Mouse (Mus musculus): ENCODE results near the gene Lrrc75a. TPM values are rescaled to one million over a fixed set of nuclear protein-coding genes. Genes with fewer than 3 reads are reported as not detected.

Gene Lrrc75a
- polyA plus RNA-seq (2015; fragmentation: Nextera tagmentation; extraction: Ambion mirVana), result 5.3 and 5.6 TPM in 2 replicates

- Histone ChIP-seq H3K36me3 (ENCODE audit: control insufficient read depth, insufficient read depth, low read length) (no peaks in the 10 kb centered on the region), H3K4me3 (replicated peaks; ENCODE audit: low read length) (peak within 1 kb of the TSS; percentile 70), H3K9ac (ENCODE audit: low read length) (peak within 1 kb of the TSS; percentile 85), H3K4me2 (ENCODE audit: low read depth, low read length) (peak within 1 kb of the TSS; percentile 83), H3K27ac (ENCODE audit: low read length) (peak within 1 kb of the TSS; percentile 90), H3K4me1 (ENCODE audit: control insufficient read depth, insufficient read depth, low read length) (peaks cover 40% of the 10 kb centered on the region), H3K27me3 (ENCODE audit: control insufficient read depth, insufficient read depth, low read length) (no peaks in the 10 kb centered on the region), H3K9me3 (replicated peaks; ENCODE audit: control insufficient read depth, low read length) (no peaks in the 10 kb centered on the region)
- ATAC-seq (ENCODE audit: insufficient read depth, low FRiP score), result peak; percentile 44
- under 1% methylated on average over 80 of the region's 86 CpGs for WGBS
Observed at GRCm38 (mm10) chr11:62647661-62648590, at the start of gene Lrrc75a. Lrrc75a (minus strand) TSS chr11:62648523.

DNA sequence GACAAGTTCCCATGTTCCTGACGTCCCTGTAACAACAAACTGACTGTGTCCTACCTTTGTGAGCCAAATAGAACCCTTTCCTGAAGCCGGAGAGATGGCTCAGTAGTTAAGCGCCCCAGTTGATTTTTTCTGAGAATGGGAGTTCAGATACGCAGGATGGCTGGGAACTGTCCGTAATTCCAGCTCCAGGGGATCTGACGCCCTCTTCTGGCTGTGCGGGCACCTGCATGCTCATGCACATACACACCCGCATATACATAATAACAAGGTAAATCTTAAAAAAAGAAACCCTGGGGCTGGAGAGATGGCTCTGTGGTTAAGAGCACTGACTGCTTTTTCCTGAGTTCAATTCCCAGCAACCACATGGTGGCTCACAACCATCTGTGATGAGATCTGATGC is 46.8 kb upstream of the Lrrc75a start:
- H3K27me3 ChIP-seq (ENCODE audit: control insufficient read depth, insufficient read depth, low read length), result no peaks in the 10 kb centered on the region
- ATAC-seq (ENCODE audit: insufficient read depth, low FRiP score), result no peak
- WGBS, result 92% methylated on average over 8 of the region's 8 CpGs

DNA sequence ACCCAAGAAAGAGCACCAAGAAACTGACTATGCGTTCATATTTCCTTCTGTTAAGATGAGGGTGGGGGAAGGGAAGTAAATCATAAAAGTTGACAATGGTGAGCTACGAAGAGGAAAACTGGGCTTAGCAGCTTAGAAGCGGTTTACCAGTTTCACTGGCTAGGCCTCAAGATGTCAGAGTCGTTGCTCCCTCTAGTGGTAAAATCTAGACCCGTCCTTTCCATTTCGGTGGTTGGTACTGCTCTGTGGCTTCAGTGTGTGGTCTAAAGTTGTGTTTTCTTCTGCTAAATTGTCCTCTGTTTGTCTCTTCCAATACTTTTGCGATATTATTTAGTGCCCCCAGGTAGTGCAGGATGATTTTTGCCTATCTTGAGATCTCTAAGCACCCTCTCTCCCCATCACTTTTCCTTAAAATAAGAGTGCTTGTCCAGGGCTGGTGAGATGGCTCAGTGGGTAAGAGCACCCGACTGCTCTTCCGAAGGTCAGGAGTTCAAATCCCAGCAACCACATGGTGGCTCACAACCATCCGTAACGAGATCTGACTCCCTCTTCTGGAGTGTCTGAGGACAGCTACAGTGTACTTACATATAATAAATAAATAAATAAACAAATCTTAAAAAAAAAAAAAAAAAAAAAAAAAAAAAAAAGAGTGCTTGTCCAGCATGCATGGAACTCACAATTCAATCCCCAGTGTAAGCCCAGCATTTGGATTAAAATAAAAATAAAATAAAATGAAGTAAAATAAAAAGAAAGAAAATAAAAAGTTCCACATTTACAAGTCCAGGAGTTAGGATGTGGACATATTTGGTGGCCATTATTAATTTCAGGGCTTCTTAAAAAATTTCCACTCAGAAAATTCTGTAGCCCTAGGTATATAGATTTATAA is 45.2 kb upstream of the Lrrc75a start:
- Histone ChIP-seq H3K36me3 (ENCODE audit: control insufficient read depth, insufficient read depth, low read length) (no peaks in the 10 kb centered on the region), H3K27me3 (ENCODE audit: control insufficient read depth, insufficient read depth, low read length) (no peaks in the 10 kb centered on the region), H3K27ac (ENCODE audit: low read length) (no peak overlapping the region), H3K4me1 (ENCODE audit: control insufficient read depth, insufficient read depth, low read length) (no peaks in the 10 kb centered on the region), H3K4me2 (ENCODE audit: low read depth, low read length) (no peak overlapping the region), H3K4me3 (replicated peaks; ENCODE audit: low read length) (no peak overlapping the region), H3K9me3 (replicated peaks; ENCODE audit: control insufficient read depth, low read length) (no peaks in the 10 kb centered on the region), H3K9ac (ENCODE audit: low read length) (no peak overlapping the region)
- peak; percentile 80; the same call in 1 of the 2 replicates for ATAC-seq (ENCODE audit: insufficient read depth, low FRiP score)
- 20% methylated on average over 9 of the region's 11 CpGs for WGBS

More for the DNA sequence above, 46.8 kb upstream of the Lrrc75a start:
- no peaks in the 10 kb centered on the region for H3K9me3 ChIP-seq (replicated peaks; ENCODE audit: control insufficient read depth, low read length)
- no peak overlapping the region for H3K4me3 ChIP-seq (replicated peaks; ENCODE audit: low read length)
- no peaks in the 10 kb centered on the region for H3K36me3 ChIP-seq (ENCODE audit: control insufficient read depth, insufficient read depth, low read length)
- no peaks in the 10 kb centered on the region for H3K4me1 ChIP-seq (ENCODE audit: control insufficient read depth, insufficient read depth, low read length)
- H3K27ac ChIP-seq (ENCODE audit: low read length), result no peak overlapping the region
- no peak overlapping the region for H3K4me2 ChIP-seq (ENCODE audit: low read depth, low read length)
- no peak overlapping the region for H3K9ac ChIP-seq (ENCODE audit: low read length)

GRCm38 (mm10) chr11:62691592-62691991 is 43.3 kb upstream of the Lrrc75a start:
- Histone ChIP-seq H3K4me2 (ENCODE audit: low read depth, low read length) (no peak overlapping the region), H3K4me3 (replicated peaks; ENCODE audit: low read length) (no peak overlapping the region), H3K4me1 (ENCODE audit: control insufficient read depth, insufficient read depth, low read length) (no peaks in the 10 kb centered on the region), H3K27me3 (ENCODE audit: control insufficient read depth, insufficient read depth, low read length) (no peaks in the 10 kb centered on the region), H3K9me3 (replicated peaks; ENCODE audit: control insufficient read depth, low read length) (no peaks in the 10 kb centered on the region), H3K27ac (ENCODE audit: low read length) (no peak overlapping the region), H3K36me3 (ENCODE audit: control insufficient read depth, insufficient read depth, low read length) (no peaks in the 10 kb centered on the region), H3K9ac (ENCODE audit: low read length) (no peak overlapping the region)
- 82% methylated on average over 3 of the region's 3 CpGs for WGBS
- ATAC-seq (ENCODE audit: insufficient read depth, low FRiP score), result no peak

- Histone ChIP-seq H3K4me1 (ENCODE audit: control insufficient read depth, insufficient read depth, low read length) (no peaks in the 10 kb centered on the region), H3K36me3 (ENCODE audit: control insufficient read depth, insufficient read depth, low read length) (no peaks in the 10 kb centered on the region), H3K27ac (ENCODE audit: low read length) (no peak overlapping the region), H3K9me3 (replicated peaks; ENCODE audit: control insufficient read depth, low read length) (no peaks in the 10 kb centered on the region), H3K4me3 (replicated peaks; ENCODE audit: low read length) (no peak overlapping the region), H3K9ac (ENCODE audit: low read length) (no peak overlapping the region), H3K4me2 (ENCODE audit: low read depth, low read length) (no peak overlapping the region), H3K27me3 (ENCODE audit: control insufficient read depth, insufficient read depth, low read length) (no peaks in the 10 kb centered on the region)
- no peak for ATAC-seq (ENCODE audit: insufficient read depth, low FRiP score)
- 68% methylated on average over 4 of the region's 4 CpGs for WGBS
Observed at GRCm38 (mm10) chr11:62679954-62680353, 31.6 kb upstream of the Lrrc75a start.

- Histone ChIP-seq H3K9me3 (replicated peaks; ENCODE audit: control insufficient read depth, low read length) (no peaks in the 10 kb centered on the region), H3K27ac (ENCODE audit: low read length) (no peak overlapping the region), H3K4me3 (replicated peaks; ENCODE audit: low read length) (no peak overlapping the region), H3K36me3 (ENCODE audit: control insufficient read depth, insufficient read depth, low read length) (no peaks in the 10 kb centered on the region), H3K4me2 (ENCODE audit: low read depth, low read length) (no peak overlapping the region), H3K4me1 (ENCODE audit: control insufficient read depth, insufficient read depth, low read length) (no peaks in the 10 kb centered on the region), H3K9ac (ENCODE audit: low read length) (no peak overlapping the region), H3K27me3 (ENCODE audit: control insufficient read depth, insufficient read depth, low read length) (no peaks in the 10 kb centered on the region)
- ATAC-seq (ENCODE audit: insufficient read depth, low FRiP score), result no peak
- 78% methylated on average over 7 of the region's 7 CpGs for WGBS
Observed at GRCm38 (mm10) chr11:62678778-62679354, 30.5 kb upstream of the Lrrc75a start.

- Histone ChIP-seq H3K9ac (ENCODE audit: low read length) (no peak overlapping the region), H3K4me1 (ENCODE audit: control insufficient read depth, insufficient read depth, low read length) (no peaks in the 10 kb centered on the region), H3K9me3 (replicated peaks; ENCODE audit: control insufficient read depth, low read length) (no peaks in the 10 kb centered on the region), H3K4me3 (replicated peaks; ENCODE audit: low read length) (no peak overlapping the region), H3K36me3 (ENCODE audit: control insufficient read depth, insufficient read depth, low read length) (no peaks in the 10 kb centered on the region), H3K27me3 (ENCODE audit: control insufficient read depth, insufficient read depth, low read length) (no peaks in the 10 kb centered on the region), H3K27ac (ENCODE audit: low read length) (no peak overlapping the region), H3K4me2 (ENCODE audit: low read depth, low read length) (no peak overlapping the region)
- ATAC-seq (ENCODE audit: insufficient read depth, low FRiP score), result no peak
- 89% methylated on average over 4 of the region's 4 CpGs for WGBS
Observed at GRCm38 (mm10) chr11:62676290-62676596, 27.9 kb upstream of the Lrrc75a start.

- 16% methylated on average over 17 of the region's 17 CpGs for WGBS
- Histone ChIP-seq H3K27ac (ENCODE audit: low read length) (no peak overlapping the region), H3K9me3 (replicated peaks; ENCODE audit: control insufficient read depth, low read length) (no peaks in the 10 kb centered on the region), H3K36me3 (ENCODE audit: control insufficient read depth, insufficient read depth, low read length) (no peaks in the 10 kb centered on the region), H3K4me1 (ENCODE audit: control insufficient read depth, insufficient read depth, low read length) (no peaks in the 10 kb centered on the region), H3K4me3 (replicated peaks; ENCODE audit: low read length) (peak overlapping the region; percentile 35), H3K27me3 (ENCODE audit: control insufficient read depth, insufficient read depth, low read length) (no peaks in the 10 kb centered on the region), H3K9ac (ENCODE audit: low read length) (peak overlapping the region; percentile 72), H3K4me2 (ENCODE audit: low read depth, low read length) (peak overlapping the region; percentile 57)
- peak; percentile 87; the same call in 1 of the 2 replicates for ATAC-seq (ENCODE audit: insufficient read depth, low FRiP score)
Observed at GRCm38 (mm10) chr11:62675480-62676289, 27.4 kb upstream of the Lrrc75a start.

Data from stomach, embryonic 16.5 days (tissue).